Mouse (Mus musculus) erythroblast, embryonic 14.5 days (primary cell): Measurements from ENCODE around the gene Bex1.

ENCODE experiments used
- GATA1 ChIP-seq: IDR thresholded peaks from 2 replicates; pipeline ENCODE4 v1.6.1; 2012; ENCODE audit warnings: low read length, inconsistent platforms, mixed read lengths
- TAL1 ChIP-seq: IDR thresholded peaks from 3 replicates; pipeline ENCODE4 v1.6.1; 2012; ENCODE audit warnings: low read length, inconsistent platforms, mixed read lengths

- TF ChIP-seq GATA1 (no peak), TAL1 (no peak)
Observed at GRCm38 (mm10) chrX:136252023-136252729, 36.9 kb upstream of the Bex1 start.
